Comparison of ENCODE assay signal across 10 mouse cellular contexts in genomic region chr17:15585691-15586090, GRCm38 (mm10). TPM values are rescaled to one million over a fixed set of nuclear protein-coding genes. Genes with fewer than 3 reads are reported as not detected.
DNase-seq lines count a peak whose midpoint lies in the region; ATAC-seq and TF ChIP-seq lines count a peak whose summit lies in the region.
"Had no signal": no experiment of that assay in that cellular context is flagged by ENCODE, and none has a peak within 500 bp of the region (broad histone marks: within the 10 kb centered on the region; RNA-seq: fewer than 3 reads in every experiment).

No protein-coding gene starts in this region.

- TF ChIP-seq CTCF in forebrain, postnatal 0 days (IDR thresholded peaks at IDR 0.05; ENCODE audit: low read depth) = peak; percentile 21; the same call in 1 of the 2 replicates
- peak; percentile 19; the same call in 1 of the 2 replicates for TF ChIP-seq CTCF in lung, postnatal 0 days (IDR thresholded peaks at IDR 0.05)
- TF ChIP-seq CTCF in lung, adult 2 months (IDR thresholded peaks at IDR 0.05; ENCODE audit: insufficient read depth, low read length) = no peak

- no peak for TF ChIP-seq EP300 in lung, postnatal 0 days (IDR thresholded peaks at IDR 0.05)

- ATAC-seq in forebrain, postnatal 0 days = no peak
- no peak for ATAC-seq in forebrain, embryonic 16.5 days
- ATAC-seq in lung, postnatal 0 days = no peak

- no peaks in the 10 kb centered on the region for H3K36me3 ChIP-seq in forebrain, postnatal 0 days (ENCODE audit: insufficient read depth)
- H3K36me3 ChIP-seq in forebrain, embryonic 16.5 days (ENCODE audit: control insufficient read depth, insufficient read depth) = no peaks in the 10 kb centered on the region
- H3K36me3 ChIP-seq in lung, postnatal 0 days (ENCODE audit: insufficient read depth, low read length) = no peaks in the 10 kb centered on the region

- TF ChIP-seq POLR2A in lung, adult 2 months (IDR thresholded peaks at IDR 0.05; ENCODE audit: borderline replicate concordance, extremely low read depth, low read depth, low read length) = no peak

- H3K9me3 ChIP-seq in forebrain, postnatal 0 days (ENCODE audit: low read length) = no peaks in the 10 kb centered on the region
- H3K9me3 ChIP-seq in forebrain, embryonic 16.5 days (ENCODE audit: control insufficient read depth, low read length) = no peaks in the 10 kb centered on the region
- no peaks in the 10 kb centered on the region for H3K9me3 ChIP-seq in lung, postnatal 0 days (ENCODE audit: low read length)
- H3K9me3 ChIP-seq: megakaryocyte, embryonic 14.5 days had no signal

- no peak overlapping the region for H3K9ac ChIP-seq in forebrain, postnatal 0 days
- no peak overlapping the region for H3K9ac ChIP-seq in forebrain, embryonic 16.5 days (replicated peaks; ENCODE audit: low read depth, low read length)
- H3K9ac ChIP-seq in lung, postnatal 0 days (replicated peaks; ENCODE audit: low read depth) = no peak overlapping the region

- H3K4me2 ChIP-seq in forebrain, postnatal 0 days (ENCODE audit: low read depth) = no peak overlapping the region
- H3K4me2 ChIP-seq in forebrain, embryonic 16.5 days (ENCODE audit: low read length) = no peak overlapping the region
- no peak overlapping the region for H3K4me2 ChIP-seq in lung, postnatal 0 days (replicated peaks; ENCODE audit: low read depth, low read length)

- WGBS in forebrain, postnatal 0 days = 28% methylated on average over 4 of the region's 4 CpGs
- WGBS in forebrain, embryonic 16.5 days = 24% methylated on average over 4 of the region's 4 CpGs
- 24% methylated on average over 4 of the region's 4 CpGs for WGBS in lung, postnatal 0 days
- 27% methylated on average over 4 of the region's 4 CpGs for WGBS in lung, adult 2 months

- no peak overlapping the region for H3K4me3 ChIP-seq in forebrain, postnatal 0 days (ENCODE audit: low read depth, low read length)
- H3K4me3 ChIP-seq in forebrain, embryonic 16.5 days (replicated peaks; ENCODE audit: low read length) = no peak overlapping the region
- no peak overlapping the region for H3K4me3 ChIP-seq in lung, postnatal 0 days (ENCODE audit: low read depth, low read length)
- H3K4me3 ChIP-seq in lung, adult 2 months (replicated peaks; ENCODE audit: extremely low read depth, low read depth, low read length) = no peak overlapping the region
- H3K4me3 ChIP-seq: megakaryocyte, embryonic 14.5 days had no signal

- H3K4me1 ChIP-seq in forebrain, postnatal 0 days (ENCODE audit: insufficient read depth) = no peaks in the 10 kb centered on the region
- no peaks in the 10 kb centered on the region for H3K4me1 ChIP-seq in forebrain, embryonic 16.5 days (replicated peaks; ENCODE audit: control insufficient read depth, insufficient read depth, low read length)
- H3K4me1 ChIP-seq in lung, postnatal 0 days (ENCODE audit: insufficient read depth, low read depth, low read length) = no peaks in the 10 kb centered on the region
- H3K4me1 ChIP-seq in lung, adult 2 months (ENCODE audit: control insufficient read depth, insufficient read depth, low read length) = no peaks in the 10 kb centered on the region

- intact Hi-C loops in heart, postnatal 14 days (cut with DNase I) = no loop called here

- H3K27me3 ChIP-seq in forebrain, postnatal 0 days (ENCODE audit: insufficient read depth, low read length) = no peaks in the 10 kb centered on the region
- H3K27me3 ChIP-seq in forebrain, embryonic 16.5 days (replicated peaks; ENCODE audit: control insufficient read depth, insufficient read depth, low read length) = no peaks in the 10 kb centered on the region
- H3K27me3 ChIP-seq in lung, postnatal 0 days (replicated peaks; ENCODE audit: insufficient read depth, low read length) = no peaks in the 10 kb centered on the region
- H3K27me3 ChIP-seq: megakaryocyte, embryonic 14.5 days had no signal

- DNase-seq in forebrain, postnatal 0 days = no peak
- no peak for DNase-seq in lung, postnatal 0 days (ENCODE audit: low spot score)
- no peak for DNase-seq in lung, adult 2 months
- peak; percentile 81 for DNase-seq in R1 (ENCODE audit: low read depth, low spot score)
- DNase-seq in retina, embryonic 14.5 days (ENCODE audit: low spot score) = peak; percentile 68
- no peak for DNase-seq in spleen, adult 18-20 months
- no peak for DNase-seq in heart, postnatal 14 days
- DNase-seq: kidney, postnatal 10 days had no signal

- H3K27ac ChIP-seq in forebrain, postnatal 0 days (ENCODE audit: low read depth, low read length) = no peak overlapping the region
- H3K27ac ChIP-seq in forebrain, embryonic 16.5 days (ENCODE audit: low read length) = no peak overlapping the region
- H3K27ac ChIP-seq in lung, postnatal 0 days (ENCODE audit: low read length) = no peak overlapping the region

RNA-seq across cellular contexts. Expression of gene Prdm9, which starts 21.5 kb away (rescaled TPM):
- 1.00 and 1.2 TPM in 2 replicates for total RNA-seq in forebrain, postnatal 0 days (2014; rRNA removed)
- 0.86 and 1.0 TPM in 2 replicates for polyA plus RNA-seq in forebrain, postnatal 0 days (2015; fragmentation: Nextera tagmentation; extraction: Ambion mirVana)
- 1.4 and 2.6 TPM in 2 replicates for polyA plus RNA-seq in forebrain, embryonic 16.5 days (2015; fragmentation: Nextera tagmentation; extraction: Ambion mirVana)
- 1.3 and 1.5 TPM in 2 replicates for polyA plus RNA-seq in lung, postnatal 0 days (2015; fragmentation: Nextera tagmentation; extraction: Ambion mirVana)
- 0.86 and 1.0 TPM in 2 replicates for polyA plus RNA-seq in lung, adult 2 months (2012; rRNA removed)
- 1 to 10 TPM; 2.8 to 3.0 TPM for total RNA-seq in heart, postnatal 14 days (2021)

RNA-seq across cellular contexts. Expression of gene Pdcd2, which starts 58.6 kb away (rescaled TPM):
- 57.9 and 60.8 TPM in 2 replicates for total RNA-seq in forebrain, postnatal 0 days (2014; rRNA removed)
- polyA plus RNA-seq in forebrain, postnatal 0 days (2015; fragmentation: Nextera tagmentation; extraction: Ambion mirVana) = 47.5 and 49.9 TPM in 2 replicates
- polyA plus RNA-seq in forebrain, embryonic 16.5 days (2015; fragmentation: Nextera tagmentation; extraction: Ambion mirVana) = 49.4 and 54.0 TPM in 2 replicates
- 26.5 and 29.0 TPM in 2 replicates for polyA plus RNA-seq in lung, postnatal 0 days (2015; fragmentation: Nextera tagmentation; extraction: Ambion mirVana)
- 17.1 and 22.3 TPM in 2 replicates for polyA plus RNA-seq in lung, adult 2 months (2012; rRNA removed)
- total RNA-seq in heart, postnatal 14 days (2021) = 10 to 100 TPM; 12.1 to 14.6 TPM

Comparison
In these comparisons a context has a peak if more than half of its experiments do, and no peak if none do; other contexts are left out.
1. DNase-seq: peak in R1 (single experiment) and retina, embryonic 14.5 days (single experiment); none in forebrain, postnatal 0 days (single experiment), lung, postnatal 0 days (single experiment), lung, adult 2 months (single experiment), spleen, adult 18-20 months (0 of 2) and heart, postnatal 14 days (0 of 2).